ENCODE assay signal across 8 mouse cellular contexts in the genomic region with DNA sequence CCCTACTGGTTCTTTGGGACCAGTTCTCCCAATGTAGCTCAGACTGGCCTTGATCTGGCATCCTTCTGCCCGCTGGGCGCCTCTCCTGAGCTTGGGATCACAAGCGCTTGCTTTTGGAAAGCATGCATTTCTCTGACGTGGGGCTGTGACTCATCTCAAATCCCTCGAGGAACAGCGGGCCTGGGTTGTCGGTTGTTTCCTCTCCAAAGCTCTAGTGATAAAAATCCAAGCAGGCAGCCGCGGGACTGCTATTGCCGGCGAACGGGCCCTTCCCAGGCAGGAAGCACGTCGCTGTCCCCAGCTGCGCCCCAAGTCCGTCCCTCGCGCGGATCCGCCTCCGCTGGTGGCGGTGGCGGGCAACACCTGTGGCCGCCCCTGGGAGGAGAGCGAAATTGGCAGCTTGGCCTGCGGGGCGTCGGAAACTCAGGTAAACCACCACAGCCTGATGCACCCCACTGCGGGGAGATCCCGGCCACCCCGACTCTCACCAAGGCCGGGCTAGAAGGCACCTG. TPM values are rescaled to one million over a fixed set of nuclear protein-coding genes. Genes with fewer than 3 reads are reported as not detected.
DNase-seq lines count a peak whose midpoint lies in the region; ATAC-seq and TF ChIP-seq lines count a peak whose summit lies in the region.

No protein-coding gene starts in this region.

- peak; percentile 64; the same call in 1 of the 2 replicates for TF ChIP-seq POLR2A in CH12.LX (IDR thresholded peaks at IDR 0.05; ENCODE audit: low read depth, low read length)

- H3K4me1 ChIP-seq in CH12.LX (ENCODE audit: control insufficient read depth in 1 of 2, insufficient read depth in 2 of 2), result peaks cover 6 to 32% of the 10 kb centered on the region in 2 experiments
- peaks cover 8% of the 10 kb centered on the region for H3K4me1 ChIP-seq in forebrain, embryonic 13.5 days
- 0 out of 2 replicates have a peak, but pooled peaks cover 4% of the 10 kb centered on the region for H3K4me1 ChIP-seq in heart, postnatal 0 days (ENCODE audit: control insufficient read depth, insufficient read depth)
- H3K4me1 ChIP-seq in liver, embryonic 15.5 days (replicated peaks), result peaks cover 33% of the 10 kb centered on the region
- no peaks in the 10 kb centered on the region for H3K4me1 ChIP-seq in stomach, embryonic 14.5 days (ENCODE audit: control insufficient read depth, insufficient read depth, low read length)

- peak overlapping the region; percentile 47 for H3K9ac ChIP-seq in CH12.LX (ENCODE audit: insufficient read depth, low read depth)
- H3K9ac ChIP-seq in forebrain, embryonic 13.5 days, result peak overlapping the region; percentile 67
- peak overlapping the region; percentile 51 for H3K9ac ChIP-seq in heart, postnatal 0 days (replicated peaks; ENCODE audit: low read depth, low read length)
- peak overlapping the region; percentile 56 for H3K9ac ChIP-seq in liver, embryonic 15.5 days
- peak overlapping the region; percentile 2 for H3K9ac ChIP-seq in stomach, embryonic 14.5 days (replicated peaks; ENCODE audit: low read depth, low read length)

- 0 out of 4 replicates have a peak, but pooled peaks of 1 of the 2 experiments have one; percentile 14 for TF ChIP-seq CTCF in CH12.LX (conservative IDR thresholded peaks at IDR 0.05 in 1 of 2, IDR thresholded peaks at IDR 0.05 in 1 of 2; ENCODE audit: low read depth in 2 of 2, low read length in 2 of 2)
- TF ChIP-seq CTCF in heart, postnatal 0 days (IDR thresholded peaks at IDR 0.05; ENCODE audit: low read depth), result no peak

- no peak; the same call in 1 of the 2 replicates for TF ChIP-seq RAD21 in CH12.LX (IDR thresholded peaks at IDR 0.05; ENCODE audit: low read depth, low read length)

- H3K27ac ChIP-seq in CH12.LX (ENCODE audit: insufficient read depth, low read depth), result peak overlapping the region; percentile 1; the same call in 1 of the 2 replicates
- H3K27ac ChIP-seq in forebrain, embryonic 13.5 days, result no peak overlapping the region
- peak overlapping the region; percentile 12 for H3K27ac ChIP-seq in heart, postnatal 0 days (ENCODE audit: low read depth)
- no peak overlapping the region; the same call in 1 of the 2 replicates for H3K27ac ChIP-seq in liver, embryonic 15.5 days (replicated peaks)
- H3K27ac ChIP-seq in stomach, embryonic 14.5 days (ENCODE audit: low read length), result peak overlapping the region; percentile 29; the same call in 1 of the 2 replicates

- H3K4me2 ChIP-seq in CH12.LX (ENCODE audit: insufficient read depth, low read depth, poor library complexity, severe bottlenecking), result peak overlapping the region; percentile 62
- peak overlapping the region; percentile 69 for H3K4me2 ChIP-seq in forebrain, embryonic 13.5 days
- H3K4me2 ChIP-seq in heart, postnatal 0 days (ENCODE audit: low read depth, low read length), result peak overlapping the region; percentile 79
- H3K4me2 ChIP-seq in liver, embryonic 15.5 days, result peak overlapping the region; percentile 87
- peak overlapping the region; percentile 50 for H3K4me2 ChIP-seq in stomach, embryonic 14.5 days (replicated peaks; ENCODE audit: low read depth, low read length)

- peak; percentile 82 for DNase-seq in CH12.LX (ENCODE audit: extremely low read depth)
- DNase-seq in heart, postnatal 0 days (ENCODE audit: low spot score), result peak; percentile 86
- DNase-seq in kidney, postnatal 36 days, result peak; percentile 82 to 87
- DNase-seq in neural tube, embryonic 10.5 days (ENCODE audit: extremely low spot score, low spot score), result peak; percentile 69

- WGBS in forebrain, embryonic 13.5 days, result 2% methylated on average over 32 of the region's 32 CpGs
- WGBS in heart, postnatal 0 days, result under 1% methylated on average over 32 of the region's 32 CpGs
- WGBS in liver, embryonic 15.5 days (ENCODE audit: insufficient replicate concordance), result 2% methylated on average over 32 of the region's 32 CpGs
- 1% methylated on average over 32 of the region's 32 CpGs for WGBS in stomach, embryonic 14.5 days

- H3K27me3 ChIP-seq in CH12.LX (replicated peaks), result no peaks in the 10 kb centered on the region
- peaks cover 5% of the 10 kb centered on the region; the same call in 1 of the 2 replicates for H3K27me3 ChIP-seq in forebrain, embryonic 13.5 days
- no peaks in the 10 kb centered on the region for H3K27me3 ChIP-seq in heart, postnatal 0 days (ENCODE audit: control insufficient read depth, insufficient read depth, low read length)
- H3K27me3 ChIP-seq in liver, embryonic 15.5 days, result 0 out of 2 replicates have a peak, but pooled peaks cover 5% of the 10 kb centered on the region
- H3K27me3 ChIP-seq in stomach, embryonic 14.5 days (ENCODE audit: control insufficient read depth, insufficient read depth, low read length), result no peaks in the 10 kb centered on the region

- H3K4me3 ChIP-seq in CH12.LX (replicated peaks in 1 of 3; ENCODE audit: low read depth in 2 of 3, low read length in 2 of 3, poor library complexity in 1 of 3), result peak overlapping the region; percentile 54 to 74 (median 58)
- peak overlapping the region; percentile 43 for H3K4me3 ChIP-seq in forebrain, embryonic 13.5 days
- H3K4me3 ChIP-seq in heart, postnatal 0 days (ENCODE audit: low read depth, low read length), result peak overlapping the region; percentile 56
- peak overlapping the region; percentile 63 for H3K4me3 ChIP-seq in liver, embryonic 15.5 days (replicated peaks)
- peak overlapping the region; percentile 30 for H3K4me3 ChIP-seq in stomach, embryonic 14.5 days (ENCODE audit: low read depth, low read length)

- H3K36me3 ChIP-seq in CH12.LX (replicated peaks in 1 of 2; ENCODE audit: control insufficient read depth in 1 of 2, insufficient read depth in 1 of 2, low read length in 1 of 2), result peaks cover 3 to 30% of the 10 kb centered on the region in 2 experiments
- peaks cover 35% of the 10 kb centered on the region for H3K36me3 ChIP-seq in forebrain, embryonic 13.5 days (ENCODE audit: poor library complexity, severe bottlenecking)
- peaks cover 30% of the 10 kb centered on the region for H3K36me3 ChIP-seq in heart, postnatal 0 days (replicated peaks; ENCODE audit: control insufficient read depth, insufficient read depth, low read length)
- H3K36me3 ChIP-seq in liver, embryonic 15.5 days (replicated peaks), result peaks cover 17% of the 10 kb centered on the region
- peaks cover 27% of the 10 kb centered on the region for H3K36me3 ChIP-seq in stomach, embryonic 14.5 days (ENCODE audit: control insufficient read depth, insufficient read depth, low read length)

- peak; percentile 5; the same call in 1 of the 2 replicates for TF ChIP-seq EP300 in CH12.LX (IDR thresholded peaks at IDR 0.05; ENCODE audit: low read length)
- TF ChIP-seq EP300 in heart, postnatal 0 days (IDR thresholded peaks at IDR 0.05; ENCODE audit: low read depth), result 0 out of 2 replicates have a peak, but pooled peaks have one; percentile 48

- dilution Hi-C loops in CH12.LX (cut with MboI; ENCODE audit: extremely low pct_ligation_motif_present, extremely low pct_unique_long_range_greater_than_20kb, low sequenced_read_pairs), result no loop called here

- ATAC-seq in cerebellum, adult (ENCODE audit: insufficient number of reproducible peaks, low FRiP score, low TSS enrichment), result peak; percentile 45; the same call in 1 of the 2 replicates
- peak; percentile 61 for ATAC-seq in forebrain, embryonic 13.5 days
- peak; percentile 86 for ATAC-seq in heart, postnatal 0 days (ENCODE audit: insufficient read depth, low read depth)
- ATAC-seq in liver, embryonic 15.5 days (ENCODE audit: insufficient read depth), result peak; percentile 68
- ATAC-seq in stomach, embryonic 14.5 days (ENCODE audit: insufficient number of reproducible peaks, insufficient read depth, low FRiP score, low read depth), result peak; percentile 70

- H3K79me2 ChIP-seq in CH12.LX (replicated peaks; ENCODE audit: control insufficient read depth, extremely low read depth, insufficient read depth, poor library complexity, severe bottlenecking), result no peaks in the 10 kb centered on the region

- in situ Hi-C loops in CH12.LX (cut with MboI; ENCODE audit: low pct_ligation_motif_present, low pct_unique_long_range_greater_than_20kb, low sequenced_read_pairs), result loop anchor here (5.0 to 10.0 kb wide), 2 partner anchors 193 to 415 kb away; no protein-coding TSS in a partner anchor

- no peaks in the 10 kb centered on the region for H3K9me3 ChIP-seq in CH12.LX (replicated peaks; ENCODE audit: low read length)
- no peaks in the 10 kb centered on the region for H3K9me3 ChIP-seq in forebrain, embryonic 13.5 days (replicated peaks)
- no peaks in the 10 kb centered on the region for H3K9me3 ChIP-seq in heart, postnatal 0 days (replicated peaks; ENCODE audit: control insufficient read depth, low read length)
- no peaks in the 10 kb centered on the region for H3K9me3 ChIP-seq in liver, embryonic 15.5 days (replicated peaks)
- no peaks in the 10 kb centered on the region for H3K9me3 ChIP-seq in stomach, embryonic 14.5 days (ENCODE audit: control insufficient read depth, low read depth, low read length)

RNA-seq across cellular contexts. Expression of gene Amz2, which starts 14.1 kb away (rescaled TPM):
- total RNA-seq in CH12.LX (2012; rRNA removed) (19.7 and 23.3 TPM in 2 replicates), CH12.LX (2014; rRNA removed) (22.3 and 24.5 TPM in 2 replicates)
- 18.6 and 23.7 TPM in 2 replicates for polyA plus RNA-seq in CH12.LX (2012; ENCODE audit: insufficient read length, low read depth)
- 57.6 and 58.4 TPM in 2 replicates for polyA plus RNA-seq in forebrain, embryonic 13.5 days (2015; fragmentation: Nextera tagmentation; extraction: Ambion mirVana)
- 36.9 and 65.6 TPM in 2 replicates for total RNA-seq in heart, postnatal 0 days (2014; rRNA removed; ENCODE audit: low replicate concordance)
- 33.7 and 36.2 TPM in 2 replicates for polyA plus RNA-seq in heart, postnatal 0 days (2015; fragmentation: Nextera tagmentation; extraction: Ambion mirVana)
- 10.8 and 11.1 TPM in 2 replicates for polyA plus RNA-seq in liver, embryonic 15.5 days (2015; fragmentation: Nextera tagmentation; extraction: Ambion mirVana)
- polyA plus RNA-seq in stomach, embryonic 14.5 days (2014; fragmentation: Nextera tagmentation; extraction: Ambion mirVana), result 42.8 and 46.6 TPM in 2 replicates

RNA-seq across cellular contexts. Expression of gene 9930022D16Rik, which starts 26.2 kb away (rescaled TPM):
- total RNA-seq in CH12.LX (2012; rRNA removed) (0.08 TPM in 2 replicates), CH12.LX (2014; rRNA removed) (0.08 TPM in 1 of 2 replicates, not detected in the other)
- polyA plus RNA-seq in CH12.LX (2012; ENCODE audit: insufficient read length, low read depth), result not detected in 2 replicates
- polyA plus RNA-seq in forebrain, embryonic 13.5 days (2015; fragmentation: Nextera tagmentation; extraction: Ambion mirVana), result not detected in 2 replicates
- total RNA-seq in heart, postnatal 0 days (2014; rRNA removed; ENCODE audit: low replicate concordance), result not detected in 2 replicates
- not detected in 2 replicates for polyA plus RNA-seq in heart, postnatal 0 days (2015; fragmentation: Nextera tagmentation; extraction: Ambion mirVana)
- not detected in 2 replicates for polyA plus RNA-seq in liver, embryonic 15.5 days (2015; fragmentation: Nextera tagmentation; extraction: Ambion mirVana)
- not detected in 2 replicates for polyA plus RNA-seq in stomach, embryonic 14.5 days (2014; fragmentation: Nextera tagmentation; extraction: Ambion mirVana)

RNA-seq across cellular contexts. Expression of gene Arsg, which starts 33.3 kb away (rescaled TPM):
- total RNA-seq in CH12.LX (2012; rRNA removed), result 2.2 and 3.3 TPM in 2 replicates
- total RNA-seq in CH12.LX (2014; rRNA removed), result 1.3 and 1.4 TPM in 2 replicates
- polyA plus RNA-seq in CH12.LX (2012; ENCODE audit: insufficient read length, low read depth), result 0.76 and 0.79 TPM in 2 replicates
- polyA plus RNA-seq in forebrain, embryonic 13.5 days (2015; fragmentation: Nextera tagmentation; extraction: Ambion mirVana), result 3.4 and 5.4 TPM in 2 replicates
- total RNA-seq in heart, postnatal 0 days (2014; rRNA removed; ENCODE audit: low replicate concordance), result 4.3 and 5.9 TPM in 2 replicates
- 3.8 and 4.3 TPM in 2 replicates for polyA plus RNA-seq in heart, postnatal 0 days (2015; fragmentation: Nextera tagmentation; extraction: Ambion mirVana)
- 3.4 and 3.7 TPM in 2 replicates for polyA plus RNA-seq in liver, embryonic 15.5 days (2015; fragmentation: Nextera tagmentation; extraction: Ambion mirVana)
- 3.5 TPM in 2 replicates for polyA plus RNA-seq in stomach, embryonic 14.5 days (2014; fragmentation: Nextera tagmentation; extraction: Ambion mirVana)

RNA-seq across cellular contexts. Expression of gene Slc16a6, which starts 33.5 kb away (rescaled TPM):
- total RNA-seq in CH12.LX (2012; rRNA removed), result 14.1 and 18.3 TPM in 2 replicates
- 18.7 and 20.9 TPM in 2 replicates for total RNA-seq in CH12.LX (2014; rRNA removed)
- polyA plus RNA-seq in CH12.LX (2012; ENCODE audit: insufficient read length, low read depth), result 18.9 and 24.2 TPM in 2 replicates
- polyA plus RNA-seq in forebrain, embryonic 13.5 days (2015; fragmentation: Nextera tagmentation; extraction: Ambion mirVana), result 3.6 and 5.0 TPM in 2 replicates
- 11.9 and 13.2 TPM in 2 replicates for total RNA-seq in heart, postnatal 0 days (2014; rRNA removed; ENCODE audit: low replicate concordance)
- polyA plus RNA-seq in heart, postnatal 0 days (2015; fragmentation: Nextera tagmentation; extraction: Ambion mirVana), result 4.6 and 8.2 TPM in 2 replicates
- 38.9 and 39.1 TPM in 2 replicates for polyA plus RNA-seq in liver, embryonic 15.5 days (2015; fragmentation: Nextera tagmentation; extraction: Ambion mirVana)
- 4.4 and 6.7 TPM in 2 replicates for polyA plus RNA-seq in stomach, embryonic 14.5 days (2014; fragmentation: Nextera tagmentation; extraction: Ambion mirVana)

Comparison
In these comparisons a context has a peak if more than half of its experiments do, and no peak if none do; other contexts are left out.
1. H3K27ac ChIP-seq: peak in CH12.LX (single experiment), heart, postnatal 0 days (single experiment) and stomach, embryonic 14.5 days (single experiment); none in forebrain, embryonic 13.5 days (single experiment) and liver, embryonic 15.5 days (single experiment).
2. H3K9ac ChIP-seq: peak in every context shown above with its lines; median percentile 67 in forebrain, embryonic 13.5 days; 56 in liver, embryonic 15.5 days; 51 in heart, postnatal 0 days; 47 in CH12.LX; 2 in stomach, embryonic 14.5 days.
3. Peak in every context shown above with its lines, with median percentiles within 50 percentile points of each other: DNase-seq, H3K4me2 ChIP-seq, H3K4me3 ChIP-seq and ATAC-seq.